Mouse (Mus musculus): ENCODE results near the gene Krtap4-1.

Krtap4-1 gene

DNA sequence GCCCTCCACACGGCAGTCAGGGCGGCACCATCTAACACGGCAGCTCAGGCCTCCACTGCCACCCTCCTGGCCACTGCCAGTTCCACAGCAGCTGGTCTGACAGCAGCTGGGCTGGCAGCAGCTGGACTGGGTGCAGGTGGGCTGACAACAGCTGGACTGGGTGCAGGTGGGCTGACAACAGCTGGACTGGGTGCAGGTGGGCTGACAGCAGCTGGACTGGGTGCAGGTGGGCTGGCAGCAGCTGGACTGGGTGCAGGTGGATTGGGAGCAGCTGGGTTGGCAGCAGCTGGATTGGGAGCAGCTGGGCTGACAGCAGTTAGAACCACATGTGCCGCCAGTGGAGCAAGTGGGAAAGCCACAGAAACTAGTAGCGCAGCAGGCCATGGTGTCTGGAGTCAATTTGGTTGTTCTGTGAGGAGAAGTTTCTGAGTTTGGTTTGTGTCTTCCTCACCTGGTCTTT is 44.8 kb downstream of the Krtap4-1 start, which contains the start of gene Krtap1-4:
TSS of gene Krtap1-4 (minus strand) at position 410 of the 460 bp plus-strand sequence.
- no peak for DNase-seq

DNA sequence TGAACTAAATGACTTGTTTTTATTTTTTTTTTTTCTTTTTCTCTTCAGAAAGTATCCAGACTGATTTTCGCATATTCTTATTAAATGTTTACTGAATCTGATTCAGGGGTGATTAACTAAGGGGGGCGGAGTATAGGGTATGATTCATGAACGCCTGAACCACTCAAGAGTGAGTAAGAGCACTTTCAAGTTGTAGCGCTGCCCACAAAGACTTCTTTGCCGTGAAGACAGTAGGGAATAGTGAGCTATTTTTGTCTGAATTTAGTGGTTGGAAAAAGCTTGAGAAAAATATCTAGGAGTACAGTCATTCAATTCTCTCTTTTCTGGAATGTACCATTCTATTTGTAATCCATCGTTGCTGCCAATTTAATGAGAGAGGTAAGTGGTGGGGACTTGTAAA is 46.5 kb downstream of the Krtap4-1 start:
- no peak for DNase-seq

DNA sequence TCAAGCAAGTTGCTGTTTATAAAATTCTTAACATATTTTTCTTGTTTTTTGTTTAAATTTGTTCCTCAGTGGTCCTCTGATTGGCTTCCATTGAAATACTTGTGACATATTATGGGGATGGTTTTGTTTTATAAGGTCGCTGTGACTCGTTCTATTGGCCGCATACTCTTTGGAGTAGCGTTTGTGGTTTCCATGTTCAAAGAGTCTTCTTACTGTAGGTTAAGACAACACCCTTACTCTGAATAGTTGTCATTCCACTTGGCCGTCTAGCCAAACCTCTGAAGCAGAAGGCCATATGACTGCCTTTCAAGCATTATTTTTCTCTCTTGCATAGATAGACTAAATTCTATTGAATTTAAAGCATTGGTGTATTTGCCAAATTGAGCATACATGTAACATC is 47.0 kb downstream of the Krtap4-1 start:
- DNase-seq, result no peak

DNA sequence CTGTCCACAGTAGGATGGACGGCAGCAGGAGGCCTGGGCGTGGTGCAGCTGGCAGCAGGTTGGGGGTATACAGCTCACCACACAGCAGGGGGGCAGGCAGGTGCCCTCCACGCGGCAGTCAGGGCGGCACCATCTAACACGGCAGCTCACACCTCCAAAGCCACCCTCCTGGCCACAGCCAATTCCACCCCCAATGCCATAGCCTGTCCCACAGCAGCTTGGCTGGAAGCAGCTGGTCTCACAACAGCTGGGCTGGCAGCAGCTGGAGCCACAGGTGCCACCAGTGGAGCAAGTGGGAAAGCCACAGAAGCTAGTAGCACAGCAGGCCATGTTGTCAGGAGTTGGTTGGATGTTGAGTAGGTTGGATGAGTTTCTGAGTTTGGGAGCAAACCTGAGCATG is 47.4 kb downstream of the Krtap4-1 start, which contains the start of gene Krtap1-5:
TSS of gene Krtap1-5 (minus strand) at position 381 of the 400 bp plus-strand sequence.
- DNase-seq, result no peak

Measured in kidney, adult 18-20 months (tissue).